Mouse (Mus musculus): ENCODE measurements around the gene 4933425L06Rik.

DNA sequence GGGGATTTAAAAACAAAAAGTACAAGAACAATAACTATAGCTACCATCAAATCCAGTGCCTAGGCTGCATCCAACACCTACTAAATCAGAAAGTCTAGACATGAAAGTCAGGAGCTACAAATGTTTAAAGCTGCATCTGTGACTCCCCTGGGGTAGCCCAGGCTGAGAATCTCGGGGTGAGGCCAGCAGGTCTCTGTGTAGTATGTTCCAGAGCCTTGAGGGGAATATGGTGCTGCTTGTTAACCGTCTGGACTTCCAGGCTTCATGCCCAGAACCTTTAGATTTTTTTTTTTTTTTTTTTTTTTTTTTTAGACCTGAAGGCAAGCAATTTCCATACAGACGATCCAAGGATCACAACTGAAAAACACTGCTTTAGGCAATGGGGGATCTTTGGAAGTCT is 38.0 kb upstream of the 4933425L06Rik start:
- TF ChIP-seq GATA1 (IDR thresholded peaks at IDR 0.05; ENCODE audit: low read length) (no peak), TAL1 (IDR thresholded peaks at IDR 0.05; ENCODE audit: low read length) (no peak)

Measured in erythroblast, embryonic 14.5 days (primary cell).